Mouse (Mus musculus) CH12.LX (cell line): ENCODE results near the gene Capn1.

Experiments
- CHD2 ChIP-seq: IDR thresholded peaks from 2 replicates; pipeline ENCODE4 v1.6.1; 2011; ENCODE audit warnings: low read length, improper control_type of control experiment
- PAX5 ChIP-seq: IDR thresholded peaks from 2 replicates; pipeline ENCODE4 v1.6.1; 2012; ENCODE audit warnings: low read length, inconsistent platforms, mixed read lengths

DNA sequence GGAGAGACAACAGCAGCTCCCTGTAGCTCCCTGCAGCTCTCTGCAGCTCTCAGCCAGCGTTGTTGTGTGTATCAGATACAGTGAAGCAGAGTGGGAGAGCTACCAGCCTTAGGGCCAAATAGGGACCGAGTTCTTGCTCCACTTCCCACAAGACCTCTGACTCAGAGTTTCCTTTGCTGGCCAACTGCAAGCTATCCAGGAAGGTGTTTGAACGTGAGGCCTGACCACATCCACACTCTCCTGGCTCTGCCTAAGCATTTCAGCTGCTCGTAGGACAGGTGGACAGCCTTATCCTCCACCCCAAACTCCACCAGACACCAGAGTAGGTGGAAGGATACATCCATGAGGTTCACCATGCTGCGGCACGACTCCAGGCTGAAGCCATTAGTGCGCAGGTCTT is 23.7 kb downstream of the Capn1 start:
- no peak for TF ChIP-seq PAX5
- no peak for TF ChIP-seq CHD2
